Mouse (Mus musculus) cerebellum, adult (tissue): ENCODE data around the gene Esr2.
"Not testable (repeated sequence)": the region's sequence is repeated elsewhere in the genome, so short reads cannot be mapped to it uniquely, and the experiment has no call there.

Source experiments
- ATAC-seq: cut with Nextera tagmentation; 2 replicates; pipeline ENCODE4 v1.9.2; 2017; ENCODE audit warnings: mild to moderate bottlenecking, moderate library complexity, mixed read lengths; ENCODE audit not compliant: insufficient number of reproducible peaks, low FRiP score, low TSS enrichment

The Esr2 gene

GRCm38 (mm10) chr12:76177000-76177863 lies at the start of gene Esr2:
Esr2 (minus strand) TSS chr12:76177259.
- ATAC-seq = peak; percentile 45; the same call in 1 of the 2 replicates

DNA sequence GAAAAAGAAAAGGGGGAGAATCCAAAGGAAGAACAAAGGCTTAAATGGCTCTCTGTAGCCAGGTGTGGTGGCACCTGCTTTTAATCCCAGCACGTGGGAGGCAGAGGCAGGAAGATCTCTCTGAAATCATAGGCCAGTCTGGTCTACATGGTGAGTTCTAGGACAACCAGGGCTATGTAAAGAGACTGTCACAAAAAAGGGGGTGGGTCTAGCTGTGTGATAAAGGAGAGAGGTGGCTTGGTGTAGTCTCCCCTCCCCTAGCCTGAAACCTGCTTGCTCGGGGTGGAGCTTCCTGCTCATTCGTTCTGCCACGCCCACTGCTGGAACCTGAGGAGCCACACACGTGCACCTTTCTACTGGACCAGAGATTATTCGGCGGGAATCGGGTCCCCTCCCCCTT lies 45.0 kb upstream of the Esr2 start:
- not testable (repeated sequence) for ATAC-seq

DNA sequence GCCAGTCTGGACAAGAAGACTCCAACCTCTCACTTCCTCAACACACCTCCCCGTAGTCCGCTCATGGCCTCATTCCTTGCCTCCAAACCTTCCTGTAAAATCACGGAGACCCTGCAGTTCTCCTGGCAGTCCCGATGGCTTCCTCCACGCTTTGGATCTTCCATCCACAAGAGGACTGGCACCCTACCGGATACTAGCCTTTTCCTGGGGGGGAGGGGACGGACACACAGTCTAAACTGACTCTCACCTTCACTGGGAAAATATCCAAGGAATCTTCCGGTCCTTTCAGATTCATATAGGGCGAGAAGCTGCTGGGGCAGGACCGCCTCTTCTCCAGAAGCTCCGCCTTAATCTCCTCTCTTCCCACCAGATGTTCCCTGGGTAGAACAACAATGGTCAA lies 39.7 kb upstream of the Esr2 start:
- no peak for ATAC-seq

DNA sequence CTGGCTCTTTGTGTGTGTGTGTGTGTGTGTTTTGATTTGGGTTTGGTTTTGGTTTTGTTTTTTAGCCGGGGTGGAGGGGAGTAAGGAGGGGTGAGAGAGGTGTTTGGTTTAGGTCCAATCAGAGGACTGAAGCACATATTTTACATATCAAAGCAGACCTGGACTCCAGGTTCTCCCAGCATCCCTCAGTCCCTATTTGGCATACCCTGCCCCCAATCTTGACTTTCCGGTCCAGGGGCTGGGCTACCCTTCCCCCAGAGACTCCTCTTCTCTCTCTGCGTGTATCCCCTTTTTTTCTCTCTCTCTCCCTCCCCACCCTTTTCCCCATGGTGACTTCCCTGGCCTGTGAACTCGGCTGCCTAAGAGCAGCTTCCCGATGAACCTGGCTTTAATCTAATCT lies 38.1 kb upstream of the Esr2 start:
- no peak for ATAC-seq

- no peak for ATAC-seq
Measured at GRCm38 (mm10) chr12:76209429-76209974, 32.4 kb upstream of the Esr2 start.

DNA sequence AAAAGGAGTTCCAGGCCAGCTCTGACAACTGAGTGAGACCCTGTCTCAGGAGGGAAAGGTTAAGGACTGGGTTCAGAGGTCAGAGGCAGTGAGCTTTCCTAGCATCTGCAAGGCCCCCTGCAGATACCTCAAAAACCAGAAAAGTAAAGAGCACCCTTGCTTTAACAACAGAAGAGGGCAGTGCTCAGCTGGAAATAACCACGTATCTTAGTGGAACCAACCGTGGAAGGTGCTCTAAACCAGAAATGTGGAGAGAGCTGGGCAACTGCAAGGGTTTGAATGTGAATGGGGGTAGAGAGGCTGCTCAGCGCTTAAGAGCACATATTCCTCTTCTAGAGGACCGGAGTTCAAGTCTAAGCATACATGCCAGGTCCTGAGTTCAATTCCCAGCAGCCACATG lies 23.3 kb upstream of the Esr2 start:
- ATAC-seq = no peak

DNA sequence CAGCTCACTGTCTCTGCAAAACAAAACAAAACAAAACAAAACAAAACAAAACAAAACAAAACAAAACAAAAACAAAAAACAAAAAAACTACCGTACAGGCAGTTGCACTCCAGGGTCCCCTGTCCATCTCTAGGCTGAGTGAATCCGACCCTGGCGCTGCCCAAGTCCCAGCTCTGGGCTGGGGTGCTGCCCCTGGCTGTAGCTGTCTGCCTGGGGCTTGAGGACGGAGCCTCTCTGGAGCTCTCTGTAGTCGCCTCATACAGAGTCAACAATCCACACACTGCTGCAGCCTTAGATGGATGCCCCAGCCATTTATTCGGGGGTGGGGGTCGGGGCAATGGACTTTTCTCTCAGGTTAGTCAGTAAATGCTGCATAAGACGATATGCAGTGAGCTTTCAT lies 20.0 kb upstream of the Esr2 start:
- 0 out of 2 replicates have a peak, but pooled peaks have one; percentile 29 for ATAC-seq

GRCm38 (mm10) chr12:76196709-76197054 lies 19.6 kb upstream of the Esr2 start:
- peak; percentile 81 for ATAC-seq

DNA sequence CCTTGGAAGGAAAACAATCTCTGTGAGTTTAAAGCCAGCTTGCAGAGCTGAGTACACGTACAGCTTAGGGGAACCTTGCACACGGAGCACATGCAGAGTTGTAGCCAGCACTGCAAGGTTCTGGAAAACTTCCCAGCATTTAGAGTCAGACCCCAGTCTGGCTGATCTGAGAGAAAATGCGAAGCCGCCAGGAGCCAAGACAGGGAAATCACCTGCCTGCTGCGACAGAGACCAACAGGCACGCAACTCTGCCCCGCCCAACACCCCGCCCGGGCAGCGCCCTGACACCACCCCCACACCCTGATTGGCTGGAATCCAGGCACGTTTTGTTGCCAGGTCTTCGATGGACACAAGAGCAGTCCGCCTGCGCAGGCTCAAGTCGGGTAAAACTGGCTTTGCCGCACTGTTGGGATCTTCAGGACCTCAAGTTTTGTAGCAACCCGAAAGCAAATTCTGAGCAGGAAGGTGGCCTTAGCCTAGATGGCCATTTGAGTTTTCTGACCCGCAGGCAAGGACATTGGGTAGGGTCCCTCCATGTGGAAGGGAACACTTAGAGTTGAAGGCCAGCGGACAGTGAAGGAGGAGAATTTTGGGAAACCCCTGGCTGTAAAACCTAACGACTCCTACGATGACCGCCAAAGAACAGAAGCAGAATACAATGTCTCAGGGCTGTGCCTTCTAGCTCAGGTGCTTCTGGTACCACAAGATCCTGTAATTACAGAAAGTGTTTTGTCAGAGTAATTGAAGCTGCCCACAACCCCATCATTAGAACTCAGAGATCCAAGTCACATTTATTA lies 19.1 kb upstream of the Esr2 start:
- ATAC-seq = peak; percentile 57; the same call in 1 of the 2 replicates

- ATAC-seq = no peak
Measured at GRCm38 (mm10) chr12:76194526-76194925, 17.5 kb upstream of the Esr2 start.

DNA sequence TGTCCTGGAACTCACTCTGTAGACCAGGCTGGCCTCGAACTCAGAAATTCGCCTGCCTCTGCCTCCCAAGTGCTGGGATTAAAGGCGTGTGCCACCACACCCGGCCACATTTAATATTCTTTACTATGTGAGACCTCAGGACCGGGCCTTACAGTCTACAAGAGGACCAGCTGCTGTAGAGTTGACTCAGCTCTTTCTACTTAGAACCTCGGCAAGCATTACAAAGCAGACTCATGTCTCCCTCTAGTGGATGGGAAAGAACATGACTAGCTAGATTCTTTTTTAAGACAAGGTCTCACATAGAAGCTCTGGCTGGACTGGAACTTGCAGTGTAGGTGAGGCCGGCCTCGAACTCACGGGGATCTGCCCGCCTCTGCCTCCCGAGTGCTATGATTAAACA lies 13.9 kb upstream of the Esr2 start:
- ATAC-seq = peak; percentile 61; the same call in 1 of the 2 replicates

GRCm38 (mm10) chr12:76187849-76188248 lies 10.8 kb upstream of the Esr2 start:
- ATAC-seq = peak; percentile 61; the same call in 1 of the 2 replicates

DNA sequence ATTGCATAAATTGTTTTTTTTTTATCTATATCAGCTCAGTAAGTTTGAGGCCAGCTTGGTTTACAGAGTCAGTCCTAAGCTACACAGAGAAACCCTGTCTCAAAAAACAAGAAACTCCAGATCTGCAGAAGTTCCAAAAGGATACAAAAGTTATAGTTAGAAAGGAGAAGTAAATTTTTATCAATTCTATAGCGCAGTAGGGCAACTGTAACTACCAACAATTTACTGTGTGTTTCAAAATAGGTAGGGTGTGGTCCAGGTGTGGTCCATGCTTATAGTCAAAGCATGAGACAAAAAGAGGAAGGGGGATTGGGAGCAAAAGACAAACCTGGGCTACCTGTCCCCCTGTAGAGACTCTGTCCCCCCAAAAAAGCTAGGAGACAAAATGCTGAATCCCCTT lies 9.4 kb upstream of the Esr2 start:
- ATAC-seq = no peak

- no peak for ATAC-seq
Measured at GRCm38 (mm10) chr12:76185167-76185816, 8.2 kb upstream of the Esr2 start.

DNA sequence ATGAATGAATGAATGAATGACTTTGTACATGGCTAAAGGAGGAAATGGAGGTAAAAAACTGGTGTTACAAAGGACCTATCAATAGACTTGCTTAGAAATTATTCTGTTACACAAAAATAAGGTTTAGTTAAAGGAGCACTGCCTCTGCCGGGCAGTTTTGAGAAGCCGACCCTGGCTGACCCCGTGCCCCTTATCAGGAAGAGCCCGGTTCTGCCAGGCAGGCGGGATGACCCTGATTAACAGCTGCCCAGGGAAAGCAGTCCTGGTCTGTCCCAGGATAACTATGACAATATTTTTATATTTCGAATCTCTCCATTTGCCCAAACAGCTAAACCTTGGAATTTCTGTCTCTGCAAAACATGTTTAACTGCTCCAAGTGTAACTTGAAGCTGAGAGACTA lies 7.2 kb upstream of the Esr2 start:
- ATAC-seq = no peak

- no peak for ATAC-seq
Measured at GRCm38 (mm10) chr12:76182831-76183230, 5.8 kb upstream of the Esr2 start.

GRCm38 (mm10) chr12:76181471-76181870 lies 4.4 kb upstream of the Esr2 start:
- no peak for ATAC-seq

- ATAC-seq = no peak
Measured at GRCm38 (mm10) chr12:76180442-76180841, 3.4 kb upstream of the Esr2 start.

DNA sequence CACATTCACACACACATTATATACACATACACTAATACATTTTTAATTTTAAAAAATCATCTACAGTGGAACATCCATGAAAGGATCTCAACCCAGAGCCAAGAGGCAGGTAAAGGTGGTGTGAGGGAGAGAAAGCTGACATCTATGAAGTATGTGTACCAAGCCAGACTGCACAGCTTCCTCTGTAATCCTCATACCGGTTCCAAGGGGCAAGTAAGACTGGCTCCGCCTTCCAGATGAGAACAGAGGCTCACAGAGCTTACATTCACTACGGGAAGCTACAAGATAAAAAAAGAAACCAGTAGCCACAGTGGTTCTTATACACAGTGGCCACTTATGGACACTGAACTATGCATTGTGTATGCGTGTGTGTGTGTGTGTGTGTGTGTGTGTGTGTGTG lies 2.5 kb upstream of the Esr2 start:
- ATAC-seq = no peak

- no peak for ATAC-seq
Measured at GRCm38 (mm10) chr12:76179051-76179450, 2.0 kb upstream of the Esr2 start.
